Mouse (Mus musculus) effector memory CD4-positive, alpha-beta T cell, adult 7 months (primary cell): ENCODE measurements around the gene Gm21858. TPM values are rescaled to one million over a fixed set of nuclear protein-coding genes. Genes with fewer than 3 reads are reported as not detected.

Experiments used
- polyA plus RNA-seq: library from polyadenylated mRNA; unstranded; fragments of 100-300 nt; shearing (Covaris generic); gene quantifications from one replicate; pipeline ENCODE4 v1.2.1, GENCODE M21; 2017

The Gm21858 gene
- polyA plus RNA-seq = not detected

GRCm38 (mm10) chrY:55731456-55731855 is at the start of gene Gm21858:
Gene Gm21858, plus strand, starts transcription at chrY:55731756.

